Mouse (Mus musculus) megakaryocyte, embryonic 14.5 days (primary cell): ENCODE results near the gene Morn1.

Source experiments
- FLI1 ChIP-seq: IDR thresholded peaks from 2 replicates; pipeline ENCODE4 v1.6.1; 2012; ENCODE audit warnings: low read length, inconsistent platforms, mixed read lengths
- GATA1 ChIP-seq: IDR thresholded peaks from 3 replicates; pipeline ENCODE4 v1.6.1; 2012; ENCODE audit warnings: mixed read lengths, low read length, inconsistent platforms, borderline replicate concordance

DNA sequence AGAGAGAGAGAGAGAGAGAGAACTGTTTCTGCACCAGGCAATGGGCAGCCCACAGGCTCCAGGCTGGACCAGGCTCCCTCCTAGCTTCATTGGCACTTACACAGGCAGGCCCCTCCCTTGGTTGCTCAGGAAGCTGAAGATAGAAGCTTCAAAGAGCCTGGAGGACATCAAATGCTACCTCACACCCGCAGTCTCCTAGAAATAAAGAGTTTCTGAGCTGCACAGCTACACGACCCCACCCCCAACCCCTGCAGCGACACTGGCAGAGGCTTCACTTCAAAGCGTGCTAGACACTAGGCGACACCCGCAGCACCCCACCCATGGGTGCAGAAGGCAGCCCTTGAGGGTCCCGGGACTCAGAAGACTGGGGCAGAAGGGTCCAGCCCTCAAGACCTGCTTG is 36.3 kb upstream of the Morn1 start:
- TF ChIP-seq GATA1 (no peak), FLI1 (no peak)
